Mouse (Mus musculus) hindbrain, embryonic 15.5 days (tissue): ENCODE data around the gene Des. TPM values are rescaled to one million over a fixed set of nuclear protein-coding genes. Genes with fewer than 3 reads are reported as not detected.

ENCODE experiments used
- ATAC-seq: fragments of 200-750 bp; cut with Nextera tagmentation; 2 replicates; pipeline ENCODE4 v1.8.0; 2017; ENCODE audit warnings: low read depth, moderate number of reproducible peaks, moderate TSS enrichment; ENCODE audit not compliant: low FRiP score
- H3K27ac ChIP-seq: fragments of 300-500 bp; sonication (generic); replicated peaks from 2 replicates; pipeline ENCODE4 v1.5.1; 2015; ENCODE audit warnings: mild to moderate bottlenecking, inconsistent platforms
- H3K27me3 ChIP-seq: fragments of 300-500 bp; sonication (generic); 2 replicates; pipeline ENCODE4 v1.6.1; 2015; ENCODE audit warnings: control low read depth, inconsistent platforms
- H3K36me3 ChIP-seq: fragments of 300-500 bp; sonication (generic); 2 replicates; pipeline ENCODE4 v1.6.1; 2015; ENCODE audit warnings: control low read depth, inconsistent platforms
- H3K4me1 ChIP-seq: fragments of 300-500 bp; sonication (generic); replicated peaks from 2 replicates; pipeline ENCODE4 v1.6.1; 2015; ENCODE audit warnings: control low read depth, inconsistent platforms
- H3K4me2 ChIP-seq: fragments of 300-500 bp; sonication (generic); 2 replicates; pipeline ENCODE4 v1.6.1; 2015; ENCODE audit warnings: moderate library complexity, mild to moderate bottlenecking, inconsistent platforms
- H3K4me3 ChIP-seq: fragments of 300-500 bp; sonication (generic); 2 replicates; pipeline ENCODE4 v1.5.1; 2015; ENCODE audit warnings: mild to moderate bottlenecking, inconsistent platforms
- H3K9ac ChIP-seq: fragments of 300-500 bp; sonication (generic); 2 replicates; pipeline ENCODE4 v1.6.1; 2015; ENCODE audit warnings: inconsistent platforms
- H3K9me3 ChIP-seq: fragments of 300-500 bp; sonication (generic); 2 replicates; pipeline ENCODE4 v1.6.1; 2016; ENCODE audit warnings: control low read depth, inconsistent platforms
- WGBS: fragments of 180-500 bp; shearing (Covaris S2); methylation state at CpG from one replicate; pipeline ENCODE4 v1.1.7; 2015; 5-methylcytosine and 5-hydroxymethylcytosine counted together
- polyA plus RNA-seq: library from polyadenylated mRNA; unstranded; fragments of >200 nt; fragmentation: Nextera tagmentation; extraction: Ambion mirVana; gene quantifications from 2 replicates; pipeline ENCODE4 v1.2.1, GENCODE M21; 2015

The Des gene
- polyA plus RNA-seq, 1 experiment from 2014 or later: 1.1 TPM

DNA sequence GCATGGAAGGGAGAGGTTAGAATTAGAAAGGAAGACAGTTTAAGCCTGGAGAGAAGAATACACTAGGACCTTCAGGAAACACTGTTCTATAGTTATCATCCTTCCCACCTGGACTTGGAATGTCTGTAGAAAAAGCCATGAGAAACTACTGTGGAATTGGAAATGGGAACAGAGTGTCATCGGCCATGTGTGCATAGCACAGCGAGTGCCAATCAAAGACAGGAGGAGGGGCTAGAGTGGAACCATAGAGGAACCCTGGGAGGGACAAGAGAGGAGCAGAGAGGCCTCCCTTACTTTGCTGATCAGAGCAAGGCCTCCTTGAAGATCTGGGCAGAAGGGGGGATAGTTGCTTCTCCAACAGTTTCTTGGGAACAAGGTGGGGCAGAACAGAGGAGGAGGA is 19.1 kb downstream of the Des start:
- H3K4me2 ChIP-seq: no peak overlapping the region
- H3K4me1 ChIP-seq: peaks cover 37% of the 10 kb centered on the region
- no peak for ATAC-seq
- no peaks in the 10 kb centered on the region for H3K36me3 ChIP-seq
- H3K9me3 ChIP-seq: no peaks in the 10 kb centered on the region
- H3K4me3 ChIP-seq: no peak overlapping the region
- H3K9ac ChIP-seq: no peak overlapping the region
- WGBS: 67% methylated on average over 2 of the region's 2 CpGs
- no peak overlapping the region for H3K27ac ChIP-seq
- H3K27me3 ChIP-seq: peaks cover 32% of the 10 kb centered on the region

DNA sequence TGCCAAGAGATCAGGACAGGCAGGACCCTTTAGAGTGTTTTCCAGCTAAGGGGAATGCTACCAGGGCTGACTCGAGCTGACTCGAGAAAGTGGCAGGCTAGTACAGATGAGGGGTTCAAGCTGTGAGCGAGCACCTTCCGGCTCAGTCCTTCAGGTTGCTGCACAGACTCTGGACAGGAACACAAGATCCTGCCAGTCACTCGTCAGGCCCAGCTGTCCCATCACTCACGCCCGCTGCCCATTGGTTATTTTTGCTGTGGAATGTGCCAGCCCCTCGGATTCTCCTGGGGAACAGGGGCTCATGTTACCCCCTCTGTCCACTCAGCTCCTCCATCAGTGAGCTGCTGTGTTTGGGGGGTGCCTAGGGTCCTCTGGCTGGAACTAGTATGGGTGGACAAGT is 19.8 kb downstream of the Des start:
- H3K4me3 ChIP-seq: no peak overlapping the region
- H3K4me1 ChIP-seq: peaks cover 44% of the 10 kb centered on the region
- 75% methylated on average over 8 of the region's 8 CpGs for WGBS
- H3K36me3 ChIP-seq: no peaks in the 10 kb centered on the region
- H3K9me3 ChIP-seq: no peaks in the 10 kb centered on the region
- H3K27me3 ChIP-seq: peaks cover 27% of the 10 kb centered on the region
- no peak for ATAC-seq
- H3K27ac ChIP-seq: no peak overlapping the region
- H3K9ac ChIP-seq: no peak overlapping the region
- no peak overlapping the region for H3K4me2 ChIP-seq

DNA sequence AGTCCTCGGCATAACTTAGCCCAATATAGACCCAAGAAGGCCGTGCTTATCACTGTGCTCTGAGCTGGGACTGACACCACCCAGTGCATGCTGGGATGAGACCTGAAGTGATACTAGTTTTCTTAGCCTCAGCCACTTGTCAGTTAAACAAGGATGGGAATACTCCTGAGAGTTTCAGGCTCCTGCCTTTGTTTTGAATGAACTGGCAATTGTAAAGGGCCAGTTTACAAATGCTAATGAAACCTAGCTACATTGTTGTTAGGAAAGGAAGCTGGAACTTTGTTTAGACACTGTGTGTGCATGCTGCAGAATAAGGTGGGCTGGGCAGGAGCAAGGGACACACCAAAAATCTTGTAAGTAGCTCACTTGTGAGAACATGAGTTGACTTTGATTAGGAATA is 20.8 kb downstream of the Des start:
- peak overlapping the region; percentile 97 for H3K4me2 ChIP-seq
- H3K4me3 ChIP-seq: no peak overlapping the region
- H3K36me3 ChIP-seq: no peaks in the 10 kb centered on the region
- ATAC-seq: no peak
- no peak overlapping the region for H3K9ac ChIP-seq
- H3K4me1 ChIP-seq: peaks cover 45% of the 10 kb centered on the region
- no peaks in the 10 kb centered on the region for H3K9me3 ChIP-seq
- 43% methylated on average over 2 of the region's 2 CpGs for WGBS
- no peak overlapping the region for H3K27ac ChIP-seq
- H3K27me3 ChIP-seq: peaks cover 18% of the 10 kb centered on the region

DNA sequence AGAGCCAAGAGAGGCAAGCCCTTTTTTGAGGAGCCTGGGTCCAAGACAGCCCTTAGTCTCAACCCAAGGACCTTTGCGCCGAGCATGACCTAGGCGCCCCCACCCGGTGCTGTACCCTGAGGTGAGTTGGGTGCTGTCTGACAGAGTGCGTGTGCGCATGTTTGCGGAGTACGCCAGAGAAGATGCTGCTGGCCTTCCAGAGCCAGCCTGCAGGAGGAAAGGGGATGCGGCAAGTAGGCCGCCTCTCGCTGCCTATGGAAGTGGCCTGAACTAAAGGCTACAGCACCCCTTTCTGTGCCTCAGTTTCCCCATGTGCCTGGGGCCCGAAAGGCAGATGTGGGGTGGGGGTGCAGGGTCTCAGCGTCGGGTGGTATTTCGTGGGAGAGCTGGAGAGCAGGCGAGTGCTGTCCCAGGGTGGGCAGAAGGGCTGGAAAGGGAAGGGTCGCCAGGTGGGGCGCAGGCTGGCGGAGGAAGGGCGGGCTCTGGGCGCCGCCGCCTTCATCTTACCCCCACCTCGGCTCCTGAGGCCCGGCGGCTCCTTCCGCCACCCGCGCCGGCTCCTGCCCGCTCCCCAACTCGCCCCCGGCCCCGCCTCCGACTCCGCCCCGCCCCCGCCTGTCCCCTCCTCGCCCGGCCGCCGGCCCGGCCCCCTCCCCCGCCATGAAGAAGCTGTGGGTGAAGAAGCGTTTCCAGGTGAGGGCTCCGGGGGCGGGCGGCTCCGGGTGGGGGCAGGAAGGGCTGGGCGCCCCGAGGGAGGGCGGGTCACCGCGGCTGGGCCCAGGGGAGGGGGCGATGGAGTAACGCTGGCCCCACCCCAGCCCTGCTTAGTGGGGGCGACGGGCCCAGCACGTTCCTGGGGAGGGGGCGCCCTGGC is 21.6 kb downstream of the Des start:
- Histone ChIP-seq H3K36me3 (no peaks in the 10 kb centered on the region), H3K27ac (peak overlapping the region; percentile 82), H3K4me1 (peaks cover 53% of the 10 kb centered on the region), H3K9ac (peak overlapping the region; percentile 49), H3K9me3 (no peaks in the 10 kb centered on the region), H3K27me3 (peaks cover 15% of the 10 kb centered on the region), H3K4me2 (peak overlapping the region; percentile 97), H3K4me3 (peak overlapping the region; percentile 52)
- WGBS: under 1% methylated on average over 40 of the region's 60 CpGs
- ATAC-seq: peak; percentile 57

DNA sequence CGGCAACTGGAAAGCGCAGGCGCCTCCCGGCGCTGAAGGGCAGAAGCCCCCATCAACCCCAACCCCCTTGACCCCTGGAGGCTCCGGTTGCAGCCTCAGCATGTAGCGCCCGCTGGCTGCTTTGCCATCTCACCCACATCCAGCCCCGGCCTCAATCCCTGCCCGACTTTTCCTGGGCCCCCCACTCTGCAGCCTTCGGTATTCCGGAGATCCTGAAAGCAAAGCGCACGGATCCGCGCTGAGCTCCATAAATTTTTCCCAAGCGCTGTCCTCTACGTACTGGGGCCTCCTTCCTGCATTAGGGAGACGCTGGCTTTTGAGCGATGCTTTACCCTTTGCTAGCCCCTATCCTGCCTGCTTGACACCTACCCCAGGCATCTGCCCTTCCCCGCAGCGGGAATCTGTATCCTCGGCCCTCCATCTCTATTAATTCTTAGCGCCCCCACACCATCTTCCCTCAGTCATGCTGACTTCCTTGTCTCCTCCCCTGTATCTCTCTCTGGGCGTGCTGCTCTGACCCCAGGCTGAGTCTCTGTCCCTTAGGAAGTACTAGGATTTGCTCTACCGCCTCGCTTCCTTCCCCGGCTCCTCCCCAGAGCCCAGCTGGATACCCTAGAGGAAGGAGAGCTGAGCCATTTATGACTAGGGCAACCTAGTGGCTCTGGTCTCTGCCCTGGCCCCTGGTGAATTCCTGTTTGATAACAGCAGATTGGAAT is 22.4 kb downstream of the Des start:
- under 1% methylated on average over 28 of the region's 28 CpGs for WGBS

DNA sequence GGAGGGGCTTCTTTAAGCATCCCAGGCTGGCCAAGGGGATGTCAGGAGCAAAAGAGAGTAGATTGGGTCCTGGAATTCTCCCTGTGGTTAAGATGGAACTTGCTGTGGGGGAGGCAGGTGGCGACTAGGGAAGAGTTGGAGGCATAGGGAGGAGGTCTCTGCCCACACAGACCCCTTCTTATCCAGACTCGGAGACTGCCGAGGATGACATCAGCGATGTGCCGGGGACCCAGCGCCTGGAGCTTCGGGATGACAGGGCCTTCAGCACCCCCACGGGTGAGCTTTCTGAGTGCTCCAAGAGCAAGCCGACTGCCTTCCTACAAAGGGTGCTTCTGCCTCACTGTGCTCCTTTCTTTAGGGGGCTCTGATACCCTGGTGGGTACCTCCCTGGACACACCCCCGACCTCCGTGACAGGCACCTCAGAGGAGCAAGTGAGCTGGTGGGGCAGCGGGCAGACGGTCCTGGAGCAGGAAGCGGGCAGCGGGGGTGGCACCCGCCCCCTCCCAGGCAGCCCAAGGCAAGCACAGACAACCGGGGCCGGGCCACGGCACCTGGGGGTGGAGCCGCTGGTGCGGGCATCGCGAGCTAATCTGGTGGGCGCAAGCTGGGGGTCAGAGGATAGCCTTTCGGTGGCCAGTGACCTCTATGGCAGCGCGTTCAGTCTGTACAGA is 24.5 kb downstream of the Des start:
- Histone ChIP-seq H3K27me3 (peaks cover 16% of the 10 kb centered on the region), H3K4me1 (peaks cover 78% of the 10 kb centered on the region), H3K9ac (no peak overlapping the region), H3K4me3 (no peak overlapping the region), H3K4me2 (peak overlapping the region; percentile 47), H3K27ac (no peak overlapping the region), H3K9me3 (no peaks in the 10 kb centered on the region), H3K36me3 (no peaks in the 10 kb centered on the region)
- no peak for ATAC-seq
- 84% methylated on average over 27 of the region's 27 CpGs for WGBS

More for the DNA sequence above, 22.4 kb downstream of the Des start:
- H3K27me3 ChIP-seq: peaks cover 16% of the 10 kb centered on the region
- peak overlapping the region; percentile 52 for H3K4me3 ChIP-seq
- no peaks in the 10 kb centered on the region for H3K36me3 ChIP-seq
- H3K4me1 ChIP-seq: peaks cover 61% of the 10 kb centered on the region
- H3K27ac ChIP-seq: peak overlapping the region; percentile 82
- peak overlapping the region; percentile 49 for H3K9ac ChIP-seq
- H3K4me2 ChIP-seq: peak overlapping the region; percentile 97
- ATAC-seq: peak; percentile 20
- no peaks in the 10 kb centered on the region for H3K9me3 ChIP-seq

DNA sequence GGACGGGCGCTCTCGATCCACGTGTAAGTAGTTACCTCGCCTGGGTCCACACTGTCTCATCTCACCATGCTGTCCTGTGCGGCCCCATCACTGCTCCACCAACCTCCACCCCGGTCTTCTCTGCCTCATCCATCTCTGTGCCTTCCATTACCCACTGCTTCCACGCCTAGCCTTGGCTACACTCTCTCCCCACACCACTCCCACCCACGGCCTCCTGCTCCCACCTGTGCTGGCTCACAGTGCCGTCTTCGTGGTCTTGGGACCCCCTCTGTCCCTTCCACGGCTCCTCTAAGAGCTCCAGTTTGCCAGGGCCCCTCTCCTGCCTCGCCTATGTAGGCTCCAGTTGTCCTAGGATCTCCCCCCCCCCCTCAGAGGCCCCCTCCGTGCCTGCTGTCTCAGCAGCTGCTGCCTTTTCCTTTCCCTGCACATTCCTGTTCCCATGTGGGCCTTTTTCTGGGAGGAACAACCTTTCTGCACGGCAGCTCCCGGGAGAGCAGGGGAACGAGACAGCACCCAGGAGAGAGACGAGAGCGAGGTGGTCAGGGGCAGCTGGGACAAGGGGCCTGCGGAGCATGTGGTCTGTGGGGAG is 25.1 kb downstream of the Des start:
- H3K27ac ChIP-seq: no peak overlapping the region
- no peaks in the 10 kb centered on the region for H3K36me3 ChIP-seq
- H3K4me3 ChIP-seq: peak overlapping the region; percentile 9
- H3K27me3 ChIP-seq: peaks cover 16% of the 10 kb centered on the region
- H3K4me2 ChIP-seq: peak overlapping the region; percentile 47
- no peak for ATAC-seq
- no peaks in the 10 kb centered on the region for H3K9me3 ChIP-seq
- H3K4me1 ChIP-seq: peaks cover 78% of the 10 kb centered on the region
- peak overlapping the region; percentile 17 for H3K9ac ChIP-seq
- 54% methylated on average over 20 of the region's 20 CpGs for WGBS

DNA sequence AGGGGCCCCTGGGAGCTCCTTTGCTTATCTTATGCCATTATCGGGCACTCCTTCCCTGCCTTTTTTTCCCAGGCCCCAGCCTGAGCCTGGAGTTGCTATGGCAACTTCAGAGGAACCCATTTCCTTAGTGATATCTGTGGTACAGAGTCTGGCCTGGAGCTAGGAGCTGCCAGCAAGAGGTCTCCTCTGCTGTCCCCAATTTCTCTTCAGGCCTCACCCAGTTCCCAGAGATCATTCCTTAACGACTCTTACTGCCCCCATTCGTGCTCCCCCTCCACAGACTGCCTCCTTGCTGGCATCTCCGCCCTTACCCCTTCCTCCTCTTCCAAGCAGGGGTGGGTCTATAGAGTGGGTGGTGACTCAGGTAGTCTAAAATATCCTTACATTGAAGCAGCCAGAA is 26.0 kb downstream of the Des start:
- Histone ChIP-seq H3K4me3 (no peak overlapping the region; the same call in 1 of the 2 replicates), H3K27ac (no peak overlapping the region), H3K4me1 (peaks cover 75% of the 10 kb centered on the region), H3K9ac (no peak overlapping the region), H3K4me2 (peak overlapping the region; percentile 47), H3K27me3 (peaks cover 16% of the 10 kb centered on the region), H3K36me3 (no peaks in the 10 kb centered on the region), H3K9me3 (no peaks in the 10 kb centered on the region)
- ATAC-seq: no peak
- 35% methylated on average over 4 of the region's 4 CpGs for WGBS

DNA sequence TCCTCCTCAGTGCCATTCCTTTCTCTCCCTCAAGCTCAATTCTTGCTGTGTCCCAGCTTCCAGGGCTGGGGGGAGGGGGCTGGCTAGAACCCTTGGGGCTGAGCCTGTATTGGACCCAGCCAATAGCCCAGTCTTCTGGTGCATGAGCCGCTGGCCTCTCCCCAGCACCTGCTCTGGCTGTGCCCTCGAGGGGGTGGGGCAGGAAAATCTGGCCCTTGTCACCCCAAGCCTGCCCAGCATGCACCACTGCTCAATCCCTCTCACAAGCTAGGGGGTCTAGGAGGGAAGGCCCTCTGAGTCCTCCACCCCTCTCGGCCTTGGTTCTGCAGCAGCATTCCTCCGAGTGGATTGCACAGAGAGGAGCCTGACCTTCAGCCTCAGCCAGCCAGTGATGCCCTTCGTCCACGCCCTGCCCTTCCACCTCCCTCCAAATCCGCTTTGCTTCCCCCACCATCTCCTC is 27.4 kb downstream of the Des start:
- peak overlapping the region; percentile 14; the same call in 1 of the 2 replicates for H3K9ac ChIP-seq
- no peaks in the 10 kb centered on the region for H3K36me3 ChIP-seq
- peaks cover 16% of the 10 kb centered on the region for H3K27me3 ChIP-seq
- no peak overlapping the region for H3K4me3 ChIP-seq
- ATAC-seq: no peak; the same call in 1 of the 2 replicates
- H3K4me1 ChIP-seq: peaks cover 65% of the 10 kb centered on the region
- 12% methylated on average over 7 of the region's 7 CpGs for whole genome bisulfite sequencing
- no peak overlapping the region for H3K27ac ChIP-seq
- no peaks in the 10 kb centered on the region for H3K9me3 ChIP-seq
- H3K4me2 ChIP-seq: peak overlapping the region; percentile 47

DNA sequence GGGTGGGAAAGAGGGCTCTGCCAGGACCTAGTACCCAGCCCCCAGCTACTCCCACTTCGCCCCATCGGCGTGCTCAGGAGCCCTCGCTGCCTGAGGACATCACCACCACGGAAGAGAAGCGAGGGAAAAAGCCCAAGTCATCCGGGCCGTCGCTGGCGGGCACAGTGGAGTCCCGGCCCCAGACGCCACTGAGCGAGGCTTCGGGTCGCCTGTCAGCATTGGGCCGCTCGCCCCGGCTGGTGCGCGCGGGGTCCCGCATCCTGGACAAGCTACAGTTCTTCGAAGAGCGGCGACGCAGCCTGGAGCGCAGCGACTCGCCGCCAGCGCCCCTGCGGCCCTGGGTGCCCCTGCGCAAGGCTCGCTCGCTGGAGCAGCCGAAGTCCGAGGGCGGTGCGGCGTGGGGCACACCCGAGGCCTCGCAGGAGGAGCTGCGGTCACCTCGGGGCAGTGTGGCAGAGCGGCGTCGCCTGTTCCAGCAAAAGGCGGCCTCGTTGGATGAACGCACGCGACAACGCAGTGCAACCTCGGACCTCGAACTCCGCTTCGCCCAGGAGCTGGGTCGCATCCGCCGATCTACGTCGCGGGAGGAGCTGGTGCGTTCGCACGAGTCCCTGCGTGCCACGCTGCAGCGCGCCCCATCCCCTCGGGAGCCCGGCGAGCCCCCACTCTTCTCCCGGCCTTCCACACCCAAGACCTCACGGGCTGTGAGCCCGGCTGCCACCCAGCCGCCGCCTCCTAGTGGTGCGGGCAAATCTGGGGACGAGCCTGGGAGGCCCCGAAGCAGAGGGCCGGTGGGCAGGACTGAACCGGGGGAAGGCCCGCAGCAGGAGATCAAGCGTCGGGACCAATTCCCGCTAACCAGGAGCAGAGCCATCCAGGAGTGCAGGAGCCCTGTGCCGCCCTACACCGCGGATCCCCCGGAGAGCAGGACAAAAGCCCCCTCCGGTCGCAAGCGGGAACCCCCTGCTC is 28.1 kb downstream of the Des start:
- Histone ChIP-seq H3K4me1 (peaks cover 59% of the 10 kb centered on the region), H3K9ac (peak overlapping the region; percentile 14; the same call in 1 of the 2 replicates), H3K36me3 (no peaks in the 10 kb centered on the region), H3K27ac (no peak overlapping the region), H3K4me2 (peak overlapping the region; percentile 47), H3K9me3 (no peaks in the 10 kb centered on the region), H3K27me3 (peaks cover 16% of the 10 kb centered on the region), H3K4me3 (peak overlapping the region; percentile 21)
- WGBS: 6% methylated on average over 94 of the region's 94 CpGs
- peak; percentile 13; the same call in 1 of the 2 replicates for ATAC-seq
